Mouse (Mus musculus) stomach, postnatal 0 days (tissue): Measurements from ENCODE around the gene Ascl5. TPM values are rescaled to one million over a fixed set of nuclear protein-coding genes. Genes with fewer than 3 reads are reported as not detected.

ENCODE experiments used
- ATAC-seq: fragments of 200-750 bp; cut with Nextera tagmentation; 2 replicates; pipeline ENCODE4 v1.8.0; 2017; ENCODE audit not compliant: low FRiP score, low TSS enrichment
- DNase-seq: peaks from one replicate; pipeline ENCODE4 v3.0.0-alpha.2; 2016; ENCODE audit warnings: low spot score
- H3K27ac ChIP-seq: fragments of 300-500 bp; sonication (generic); replicated peaks from 2 replicates; pipeline ENCODE4 v1.5.1; 2014; ENCODE audit warnings: mild to moderate bottlenecking, control low read depth
- H3K27me3 ChIP-seq: fragments of 300-500 bp; sonication (generic); 2 replicates; pipeline ENCODE4 v1.6.1; 2014; ENCODE audit warnings: low read length; ENCODE audit not compliant: control insufficient read depth, insufficient read depth
- H3K36me3 ChIP-seq: fragments of 300-500 bp; sonication (generic); 2 replicates; pipeline ENCODE4 v1.6.1; 2014; ENCODE audit warnings: low read length, mixed read lengths; ENCODE audit not compliant: control insufficient read depth, insufficient read depth
- H3K4me1 ChIP-seq: fragments of 300-500 bp; sonication (generic); replicated peaks from 2 replicates; pipeline ENCODE4 v1.6.1; 2014; ENCODE audit warnings: antibody characterized with exemption; ENCODE audit not compliant: control insufficient read depth, insufficient read depth
- H3K4me2 ChIP-seq: fragments of 300-500 bp; sonication (generic); replicated peaks from 2 replicates; pipeline ENCODE4 v1.6.1; 2014; ENCODE audit warnings: low read depth, mild to moderate bottlenecking, control low read depth, moderate library complexity
- H3K4me3 ChIP-seq: fragments of 300-500 bp; sonication (generic); 2 replicates; pipeline ENCODE4 v1.5.1; 2014; ENCODE audit warnings: low read depth, low read length, control low read depth
- H3K9ac ChIP-seq: fragments of 300-500 bp; sonication (generic); 2 replicates; pipeline ENCODE4 v1.6.1; 2014; ENCODE audit warnings: mild to moderate bottlenecking, low read length, control low read depth, mixed read lengths
- H3K9me3 ChIP-seq: fragments of 300-500 bp; sonication (generic); 2 replicates; pipeline ENCODE4 v1.6.1; 2016; ENCODE audit warnings: low read length; ENCODE audit not compliant: control insufficient read depth
- CTCF ChIP-seq: IDR thresholded peaks from 2 replicates; pipeline ENCODE4 v1.5.1; 2016; ENCODE audit warnings: antibody characterized with exemption, low read depth, mild to moderate bottlenecking, moderate library complexity
- EP300 ChIP-seq: optimal IDR thresholded peaks from 2 replicates; pipeline ENCODE3; 2016; ENCODE audit warnings: antibody characterized with exemption
- WGBS: fragments of 180-500 bp; shearing (Covaris S2); extraction: QIAGEN DNeasy Blood & Tissue Kit; methylation state at CpG from one replicate; pipeline ENCODE4 v1.1.7; 2014; 5-methylcytosine and 5-hydroxymethylcytosine counted together
- polyA plus RNA-seq: library from polyadenylated mRNA; unstranded; fragments of >200 nt; fragmentation: Nextera tagmentation; extraction: Ambion mirVana; gene quantifications from 2 replicates; pipeline ENCODE4 v1.2.1, GENCODE M21; 2015

Ascl5 gene
- polyA plus RNA-seq, 1 experiment from 2014 or later, result 0.18 TPM

DNA sequence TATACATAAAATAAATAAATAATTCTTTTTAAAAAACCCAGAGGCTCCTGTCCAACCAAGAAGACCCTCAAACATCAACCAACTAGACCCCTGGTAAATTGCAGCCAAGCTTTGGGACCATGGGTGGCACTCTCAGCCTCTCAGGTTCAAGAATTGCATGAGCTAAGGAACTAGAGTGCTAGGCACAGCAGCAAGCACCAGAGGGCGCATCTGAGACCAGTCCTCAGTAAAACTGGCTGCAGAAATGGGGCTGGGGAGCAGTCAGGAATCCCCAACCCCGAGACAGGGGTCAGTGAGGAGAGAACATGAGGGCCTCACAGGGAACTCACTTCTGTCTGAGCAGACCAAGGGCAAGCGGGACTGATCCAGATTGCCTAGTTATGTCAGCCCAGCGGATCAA, 4.8 kb upstream of the Ascl5 start:
- Histone ChIP-seq H3K27ac (no peak overlapping the region), H3K9ac (no peak overlapping the region), H3K9me3 (no peaks in the 10 kb centered on the region), H3K4me3 (no peak overlapping the region), H3K4me1 (0 out of 2 replicates have a peak, but pooled peaks cover 2% of the 10 kb centered on the region), H3K27me3 (no peaks in the 10 kb centered on the region), H3K4me2 (no peak overlapping the region), H3K36me3 (no peaks in the 10 kb centered on the region)
- 10% methylated on average over 4 of the region's 4 CpGs for WGBS
- no peak for ATAC-seq
- peak; percentile 83 for TF ChIP-seq CTCF
- no peak for TF ChIP-seq EP300
- peak; percentile 66 for DNase-seq

DNA sequence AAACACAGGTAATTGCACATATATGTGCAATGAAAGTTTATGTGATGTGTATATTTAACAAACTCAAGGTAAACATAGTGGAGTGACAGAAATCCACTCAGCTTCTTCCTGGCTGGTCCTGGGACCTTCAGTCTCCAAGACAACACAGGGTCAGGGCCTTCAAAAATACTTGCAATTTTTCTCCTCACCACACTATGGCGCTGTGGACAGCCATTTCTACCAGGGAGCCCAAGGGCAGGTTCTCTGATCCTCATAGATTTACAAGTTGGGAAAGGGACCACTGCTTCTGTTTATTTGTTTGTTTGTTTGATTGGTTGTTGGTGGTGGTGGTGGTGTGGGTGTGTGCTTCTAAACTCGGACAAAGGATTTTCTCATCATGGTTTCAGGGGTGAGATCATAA, 3.2 kb upstream of the Ascl5 start:
- Histone ChIP-seq H3K36me3 (no peaks in the 10 kb centered on the region), H3K4me2 (no peak overlapping the region), H3K9ac (no peak overlapping the region), H3K27ac (no peak overlapping the region), H3K27me3 (no peaks in the 10 kb centered on the region), H3K9me3 (no peaks in the 10 kb centered on the region), H3K4me1 (no peaks in the 10 kb centered on the region), H3K4me3 (no peak overlapping the region)
- WGBS, result 5% methylated on average over 2 of the region's 2 CpGs
- ATAC-seq, result no peak
- TF ChIP-seq CTCF (peak; percentile 77), EP300 (no peak)
- peak; percentile 43 for DNase-seq

DNA sequence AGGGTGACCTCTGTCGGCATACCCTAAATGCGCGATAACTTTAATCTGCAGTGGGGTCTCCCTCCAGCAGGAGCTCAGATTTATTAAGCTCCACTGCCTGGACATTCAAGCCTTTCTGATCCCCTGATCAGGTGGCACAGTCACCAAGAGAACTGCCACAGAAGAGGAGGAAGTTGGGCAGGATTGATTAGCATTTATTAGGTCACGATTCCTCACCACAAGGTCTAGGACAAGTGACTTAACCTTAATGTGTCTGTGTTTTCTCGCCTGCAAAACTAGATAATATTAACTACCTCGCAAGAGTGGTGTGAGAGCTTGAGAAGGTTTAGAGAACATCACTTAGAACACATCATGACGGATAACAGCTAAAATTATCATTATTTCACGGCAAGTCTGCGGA, 2.7 kb upstream of the Ascl5 start:
- no peaks in the 10 kb centered on the region for H3K9me3 ChIP-seq

DNA sequence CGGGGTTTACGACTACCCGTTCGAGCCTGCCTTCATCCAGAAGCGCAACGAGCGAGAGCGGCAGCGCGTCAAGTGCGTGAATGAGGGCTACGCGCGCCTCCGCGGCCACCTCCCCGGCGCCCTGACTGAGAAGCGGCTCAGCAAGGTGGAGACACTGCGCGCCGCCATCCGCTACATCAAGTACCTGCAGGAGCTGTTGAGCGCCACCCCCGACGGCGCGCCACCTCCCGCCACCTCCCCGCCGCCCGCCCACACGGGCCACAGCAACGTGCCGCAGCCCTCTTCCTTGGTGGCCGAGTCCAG, 360 bp downstream of the Ascl5 start:
- Histone ChIP-seq H3K9ac (no peak overlapping the region), H3K4me2 (peak overlapping the region; percentile 45), H3K27ac (no peak overlapping the region), H3K4me1 (no peaks in the 10 kb centered on the region), H3K36me3 (no peaks in the 10 kb centered on the region), H3K27me3 (no peaks in the 10 kb centered on the region), H3K9me3 (no peaks in the 10 kb centered on the region), H3K4me3 (peak overlapping the region; percentile 23)
- peak; percentile 53 for ATAC-seq
- DNase-seq, result peak; percentile 64
- TF ChIP-seq CTCF (no peak), EP300 (no peak)
- WGBS, result 1% methylated on average over 36 of the region's 36 CpGs

More for the DNA sequence above, 2.7 kb upstream of the Ascl5 start:
- no peaks in the 10 kb centered on the region for H3K27me3 ChIP-seq
- no peak overlapping the region for H3K27ac ChIP-seq
- H3K4me1 ChIP-seq, result no peaks in the 10 kb centered on the region
- TF ChIP-seq CTCF (no peak), EP300 (no peak)
- WGBS, result 70% methylated on average over 9 of the region's 9 CpGs
- H3K4me2 ChIP-seq, result no peak overlapping the region
- no peaks in the 10 kb centered on the region for H3K36me3 ChIP-seq
- DNase-seq (no peak), ATAC-seq (no peak)
- no peak overlapping the region for H3K4me3 ChIP-seq
- H3K9ac ChIP-seq, result no peak overlapping the region

DNA sequence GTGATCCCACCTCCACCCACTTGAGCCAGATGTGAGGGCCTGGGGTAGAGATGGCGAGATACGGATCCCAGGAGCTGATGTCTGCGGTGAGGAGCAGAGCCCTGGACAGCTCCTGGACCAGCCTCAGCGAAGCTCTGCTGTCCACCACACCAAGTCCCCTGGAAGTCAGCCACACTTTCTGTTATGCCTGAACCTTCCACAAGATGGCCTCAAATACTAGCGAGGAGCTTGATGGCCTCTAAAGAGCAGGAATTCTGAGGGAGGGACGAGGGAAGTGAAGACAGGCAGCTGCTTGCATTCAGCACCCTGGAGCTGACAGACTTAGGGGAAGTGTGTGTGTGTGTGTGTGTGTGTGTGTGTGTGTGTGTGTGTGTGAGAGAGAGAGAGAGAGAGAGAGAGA, 861 bp downstream of the Ascl5 start:
- H3K36me3 ChIP-seq, result no peaks in the 10 kb centered on the region
- H3K27me3 ChIP-seq, result no peaks in the 10 kb centered on the region
- WGBS, result 2% methylated on average over 6 of the region's 6 CpGs
- H3K27ac ChIP-seq, result no peak overlapping the region
- TF ChIP-seq CTCF (peak; percentile 93), EP300 (no peak)
- H3K4me3 ChIP-seq, result peak overlapping the region; percentile 23
- no peaks in the 10 kb centered on the region for H3K9me3 ChIP-seq
- peak; percentile 83 for ATAC-seq
- H3K4me2 ChIP-seq, result peak overlapping the region; percentile 45
- H3K9ac ChIP-seq, result no peak overlapping the region
- DNase-seq, result peak; percentile 82
- no peaks in the 10 kb centered on the region for H3K4me1 ChIP-seq

DNA sequence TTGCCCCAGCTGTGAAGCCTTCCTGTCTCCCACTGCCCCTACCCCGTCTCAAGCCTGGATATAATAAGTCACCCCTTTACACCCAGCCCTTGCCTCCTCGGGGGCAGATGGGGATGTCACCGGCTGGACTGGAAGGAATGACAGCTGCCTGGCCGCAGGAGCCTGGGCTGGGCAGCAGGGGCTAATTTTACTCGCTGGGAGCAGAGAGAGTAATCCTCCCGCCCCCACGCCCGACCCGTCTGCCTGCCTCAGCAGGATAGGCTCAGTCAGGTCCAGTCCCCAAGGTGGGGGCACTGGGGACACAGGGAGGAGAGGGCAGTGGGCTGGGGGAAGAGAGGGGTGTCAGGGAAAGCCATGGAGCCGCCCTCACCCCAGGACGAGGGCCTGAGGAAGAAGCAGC, 1.9 kb downstream of the Ascl5 start, which contains the start of gene Cacna1s:
Gene Cacna1s (plus strand): TSS at position 204 of the 400 bp plus-strand sequence.
- TF ChIP-seq CTCF, result no peak
- no peak for TF ChIP-seq EP300
- no peaks in the 10 kb centered on the region for H3K27me3 ChIP-seq
- 62% methylated on average over 11 of the region's 11 CpGs for WGBS
- H3K9ac ChIP-seq, result no peak within 1 kb of the TSS
- ATAC-seq, result no peak
- H3K4me2 ChIP-seq, result no peak within 1 kb of the TSS
- no peaks in the 10 kb centered on the region for H3K4me1 ChIP-seq
- H3K27ac ChIP-seq, result no peak within 1 kb of the TSS
- H3K36me3 ChIP-seq, result no peaks in the 10 kb centered on the region
- DNase-seq, result no peak
- H3K9me3 ChIP-seq, result no peaks in the 10 kb centered on the region
- H3K4me3 ChIP-seq, result no peak within 1 kb of the TSS
